Mouse (Mus musculus): Measurements from ENCODE around the gene Tln1. TPM values are rescaled to one million over a fixed set of nuclear protein-coding genes. Genes with fewer than 3 reads are reported as not detected.
"Not testable (repeated sequence)": the region's sequence is repeated elsewhere in the genome, so short reads cannot be mapped to it uniquely, and the experiment has no call there.

Tln1 gene
- polyA plus RNA-seq, 1 experiment from 2014 or later = 78.1 TPM

GRCm38 (mm10) chr4:43489611-43490010 is 72.9 kb downstream of the Tln1 start:
- Histone ChIP-seq H3K27me3 (replicated peaks) (no peaks in the 10 kb centered on the region), H3K4me3 (no peak overlapping the region), H3K4me2 (no peak overlapping the region), H3K9me3 (no peaks in the 10 kb centered on the region; the same call in 1 of the 2 replicates), H3K36me3 (no peaks in the 10 kb centered on the region), H3K9ac (no peak overlapping the region), H3K4me1 (peaks cover 9% of the 10 kb centered on the region), H3K27ac (replicated peaks) (no peak overlapping the region)
- 89% methylated on average over 3 of the region's 3 CpGs for WGBS
- no peak for ATAC-seq (ENCODE audit: extremely low read depth, insufficient number of reproducible peaks, low FRiP score, low TSS enrichment)

- not testable (repeated sequence) for ATAC-seq (ENCODE audit: extremely low read depth, insufficient number of reproducible peaks, low FRiP score, low TSS enrichment); H3K27me3 ChIP-seq (replicated peaks); H3K9ac ChIP-seq; H3K27ac ChIP-seq (replicated peaks); H3K36me3 ChIP-seq; H3K4me1 ChIP-seq; H3K9me3 ChIP-seq; H3K4me2 ChIP-seq; H3K4me3 ChIP-seq
- WGBS = 77% methylated on average over 5 of the region's 5 CpGs
These were observed 76.8 kb downstream of the Tln1 start for GRCm38 (mm10) chr4:43485666-43486065.

- Histone ChIP-seq H3K27me3 (replicated peaks) (0 out of 2 replicates have a peak, but pooled peaks cover 9% of the 10 kb centered on the region), H3K36me3 (no peaks in the 10 kb centered on the region), H3K4me1 (peaks cover 3% of the 10 kb centered on the region; the same call in 1 of the 2 replicates), H3K4me3 (no peak within 1 kb of the TSS), H3K9me3 (no peaks in the 10 kb centered on the region), H3K27ac (replicated peaks) (no peak within 1 kb of the TSS), H3K9ac (0 out of 2 replicates have a peak within 1 kb of the TSS, but pooled peaks have one; percentile 24), H3K4me2 (no peak within 1 kb of the TSS)
- WGBS = 54% methylated on average over 12 of the region's 12 CpGs
- ATAC-seq (ENCODE audit: extremely low read depth, insufficient number of reproducible peaks, low FRiP score, low TSS enrichment) = no peak
These were observed 78.9 kb downstream of the Tln1 start, which contains the start of gene Sit1 for GRCm38 (mm10) chr4:43483535-43484091. Sit1 (minus strand) TSS chr4:43483734.

GRCm38 (mm10) chr4:43482591-43482990 is 79.9 kb downstream of the Tln1 start:
- no peak overlapping the region for H3K4me2 ChIP-seq
- WGBS = 57% methylated on average over 10 of the region's 10 CpGs

GRCm38 (mm10) chr4:43481894-43482456 is 80.5 kb downstream of the Tln1 start:
- ATAC-seq (ENCODE audit: extremely low read depth, insufficient number of reproducible peaks, low FRiP score, low TSS enrichment) = no peak
- no peak overlapping the region for H3K9ac ChIP-seq
- WGBS = 67% methylated on average over 7 of the region's 7 CpGs
- H3K27me3 ChIP-seq (replicated peaks) = 0 out of 2 replicates have a peak, but pooled peaks cover 9% of the 10 kb centered on the region
- peaks cover 3% of the 10 kb centered on the region; the same call in 1 of the 2 replicates for H3K4me1 ChIP-seq
- H3K9me3 ChIP-seq = no peaks in the 10 kb centered on the region
- no peaks in the 10 kb centered on the region for H3K36me3 ChIP-seq
- H3K27ac ChIP-seq (replicated peaks) = no peak overlapping the region
- H3K4me2 ChIP-seq = no peak overlapping the region
- no peak overlapping the region for H3K4me3 ChIP-seq

More at GRCm38 (mm10) chr4:43482591-43482990, 79.9 kb downstream of the Tln1 start:
- H3K4me3 ChIP-seq = no peak overlapping the region
- H3K9me3 ChIP-seq = no peaks in the 10 kb centered on the region
- ATAC-seq (ENCODE audit: extremely low read depth, insufficient number of reproducible peaks, low FRiP score, low TSS enrichment) = no peak
- H3K36me3 ChIP-seq = no peaks in the 10 kb centered on the region
- H3K27me3 ChIP-seq (replicated peaks) = 0 out of 2 replicates have a peak, but pooled peaks cover 9% of the 10 kb centered on the region
- no peak overlapping the region for H3K27ac ChIP-seq (replicated peaks)
- H3K9ac ChIP-seq = 0 out of 2 replicates have a peak overlapping the region, but pooled peaks have one; percentile 24
- H3K4me1 ChIP-seq = peaks cover 3% of the 10 kb centered on the region; the same call in 1 of the 2 replicates

Other genes starting within 250 kb of the Tln1 start
- gene Rusc2, start 180.7 kb downstream of the Tln1 start, polyA plus RNA-seq (2015; fragmentation: Nextera tagmentation; extraction: Ambion mirVana) = 9.9 and 13.9 TPM in 2 replicates
- 0.11 TPM in 1 of 2 replicates, not detected in the other for gene Fam166b, start 133.6 kb downstream of the Tln1 start, polyA plus RNA-seq (2015; fragmentation: Nextera tagmentation; extraction: Ambion mirVana)
- gene Tesk1, start 120.8 kb downstream of the Tln1 start, polyA plus RNA-seq (2015; fragmentation: Nextera tagmentation; extraction: Ambion mirVana) = 3.8 and 4.0 TPM in 2 replicates
- 1.9 and 2.6 TPM in 2 replicates for gene Cd72, start 108.1 kb downstream of the Tln1 start, polyA plus RNA-seq (2015; fragmentation: Nextera tagmentation; extraction: Ambion mirVana)
- not detected in 2 replicates for gene Sit1, start 79.0 kb downstream of the Tln1 start, polyA plus RNA-seq (2015; fragmentation: Nextera tagmentation; extraction: Ambion mirVana)
- 70.9 and 77.6 TPM in 2 replicates for gene Ccdc107, start 69.8 kb downstream of the Tln1 start, polyA plus RNA-seq (2015; fragmentation: Nextera tagmentation; extraction: Ambion mirVana)
- 32.0 and 40.3 TPM in 2 replicates for gene Arhgef39, start 63.0 kb downstream of the Tln1 start, polyA plus RNA-seq (2015; fragmentation: Nextera tagmentation; extraction: Ambion mirVana)
- 1.8 and 2.0 TPM in 2 replicates for gene Car9, start 55.7 kb downstream of the Tln1 start, polyA plus RNA-seq (2015; fragmentation: Nextera tagmentation; extraction: Ambion mirVana)
- gene Tpm2, start 38.9 kb downstream of the Tln1 start, polyA plus RNA-seq (2015; fragmentation: Nextera tagmentation; extraction: Ambion mirVana) = 143 and 157 TPM in 2 replicates
- 57.8 and 59.1 TPM in 2 replicates for gene Creb3, start 359 bp downstream of the Tln1 start, polyA plus RNA-seq (2015; fragmentation: Nextera tagmentation; extraction: Ambion mirVana)
- 20.6 and 21.4 TPM in 2 replicates for gene Rgp1, start 16.0 kb upstream of the Tln1 start, polyA plus RNA-seq (2015; fragmentation: Nextera tagmentation; extraction: Ambion mirVana)
- gene Gba2, start 16.2 kb upstream of the Tln1 start, polyA plus RNA-seq (2015; fragmentation: Nextera tagmentation; extraction: Ambion mirVana) = 20.3 and 22.4 TPM in 2 replicates
- 0.62 and 2.1 TPM in 2 replicates for gene Msmp, start 21.8 kb upstream of the Tln1 start, polyA plus RNA-seq (2015; fragmentation: Nextera tagmentation; extraction: Ambion mirVana)
- 7.2 and 7.7 TPM in 2 replicates for gene Npr2, start 69.2 kb upstream of the Tln1 start, polyA plus RNA-seq (2015; fragmentation: Nextera tagmentation; extraction: Ambion mirVana)
- gene Spag8, start 90.9 kb upstream of the Tln1 start, polyA plus RNA-seq (2015; fragmentation: Nextera tagmentation; extraction: Ambion mirVana) = 0.59 and 0.92 TPM in 2 replicates
- gene Hint2, start 93.8 kb upstream of the Tln1 start, polyA plus RNA-seq (2015; fragmentation: Nextera tagmentation; extraction: Ambion mirVana) = 131 and 166 TPM in 2 replicates
- gene Tmem8b, start 106.3 kb upstream of the Tln1 start, polyA plus RNA-seq (2015; fragmentation: Nextera tagmentation; extraction: Ambion mirVana) = 4.0 and 4.8 TPM in 2 replicates
- gene Fam221b, start 106.5 kb upstream of the Tln1 start, polyA plus RNA-seq (2015; fragmentation: Nextera tagmentation; extraction: Ambion mirVana) = 2.6 and 2.9 TPM in 2 replicates
- gene Olfr70, start 138.1 kb upstream of the Tln1 start, polyA plus RNA-seq (2015; fragmentation: Nextera tagmentation; extraction: Ambion mirVana) = not detected in 2 replicates
- gene Olfr71, start 147.6 kb upstream of the Tln1 start, polyA plus RNA-seq (2015; fragmentation: Nextera tagmentation; extraction: Ambion mirVana) = not detected in 2 replicates
- gene Hrct1, start 164.5 kb upstream of the Tln1 start, polyA plus RNA-seq (2015; fragmentation: Nextera tagmentation; extraction: Ambion mirVana) = 0.78 and 1.1 TPM in 2 replicates
- 0.21 and 0.43 TPM in 2 replicates for gene Spaar, start 167.3 kb upstream of the Tln1 start, polyA plus RNA-seq (2015; fragmentation: Nextera tagmentation; extraction: Ambion mirVana)
- not detected in 2 replicates for gene Olfr159, start 208.3 kb upstream of the Tln1 start, polyA plus RNA-seq (2015; fragmentation: Nextera tagmentation; extraction: Ambion mirVana)